ENCODE assay signal across 14 mouse cellular contexts in genomic region chr2:35299437-35299836, GRCm38 (mm10).
"Had no signal": no experiment of that assay in that cellular context is flagged by ENCODE, and none has a peak within 500 bp of the region (broad histone marks: within the 10 kb centered on the region; RNA-seq: fewer than 3 reads in every experiment).

No protein-coding gene starts in this region.

- ATAC-seq: intestine, embryonic 16.5 days; midbrain, embryonic 16.5 days had no signal

- H3K9me3 ChIP-seq: kidney, embryonic 15.5 days; limb, embryonic 10.5 days; midbrain, embryonic 12.5 days; stomach, embryonic 15.5 days had no signal

- H3K9ac ChIP-seq: kidney, embryonic 15.5 days; midbrain, embryonic 12.5 days; stomach, embryonic 15.5 days had no signal

- H3K4me2 ChIP-seq: kidney, embryonic 15.5 days; midbrain, embryonic 12.5 days; stomach, embryonic 15.5 days had no signal

- H3K27me3 ChIP-seq: kidney, embryonic 15.5 days; stomach, embryonic 15.5 days had no signal

- H3K4me1 ChIP-seq: midbrain, embryonic 12.5 days had no signal

- H3K4me3 ChIP-seq: kidney, embryonic 15.5 days; left cerebral cortex, adult 2 months; limb, embryonic 10.5 days; midbrain, embryonic 12.5 days; stomach, embryonic 15.5 days had no signal

- H3K27ac ChIP-seq: kidney, embryonic 15.5 days; left cerebral cortex, adult 2 months; limb, embryonic 10.5 days; macrophage; midbrain, embryonic 12.5 days; stomach, embryonic 15.5 days had no signal

- DNase-seq: kidney, adult 2 months; kidney, postnatal 14 days; lung, adult 2 months; lung, postnatal 14 days; right cerebral cortex, postnatal 14 days; thymus, postnatal 36 days had no signal

- H3K36me3 ChIP-seq: limb, embryonic 10.5 days; midbrain, embryonic 12.5 days had no signal
